Mouse (Mus musculus) ES-Bruce4 (cell line): ENCODE data around the gene Ntrk2.

Source experiments
- CTCF ChIP-seq: IDR thresholded peaks from one replicate; pipeline ENCODE4 v1.8.1; 2011; ENCODE audit warnings: low read depth, low read length
- EP300 ChIP-seq: IDR thresholded peaks from 2 replicates; pipeline ENCODE4 v1.6.1; 2011; ENCODE audit warnings: low read depth, low read length; ENCODE audit not compliant: insufficient read depth

- TF ChIP-seq CTCF (no peak), EP300 (no peak)
These were observed 117.1 kb downstream of the Ntrk2 start for GRCm38 (mm10) chr13:58923496-58923895.
